Mouse (Mus musculus): ENCODE measurements around the gene Olfr1044.

DNA sequence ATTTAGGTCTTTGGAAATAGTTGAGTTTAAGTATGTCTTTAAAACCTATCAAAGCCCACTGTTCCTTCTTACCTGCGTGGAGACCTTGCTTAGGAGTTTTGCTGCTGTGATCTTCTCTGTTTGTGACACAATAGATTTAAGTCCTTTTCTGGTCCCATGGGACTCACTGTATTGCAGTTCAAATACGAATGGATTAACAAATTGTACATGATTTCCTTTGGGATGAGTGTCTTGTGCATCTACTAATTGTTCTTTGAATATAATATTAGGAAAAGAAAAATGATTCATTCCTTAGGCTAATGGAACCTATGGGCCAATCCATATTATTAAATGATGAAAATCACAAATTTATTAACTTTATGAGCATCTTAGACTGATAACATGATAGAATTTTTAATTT is 41.6 kb upstream of the Olfr1044 start, which contains the start of gene Olfr1046:
- TF ChIP-seq CTCF (IDR thresholded peaks at IDR 0.05) (no peak), POLR2A (IDR thresholded peaks at IDR 0.05; ENCODE audit: insufficient read depth, low read depth, low read length) (no peak)

Data from heart, adult 2 months (tissue).